Mouse (Mus musculus) Muller cell, postnatal 12 days (primary cell): ENCODE results near the gene Heatr5a.

Experiments
- DNase-seq: peaks from one replicate; pipeline ENCODE4 v3.0.0-alpha.2; 2015; ENCODE audit errors: inconsistent ontology term

Gene Heatr5a

DNA sequence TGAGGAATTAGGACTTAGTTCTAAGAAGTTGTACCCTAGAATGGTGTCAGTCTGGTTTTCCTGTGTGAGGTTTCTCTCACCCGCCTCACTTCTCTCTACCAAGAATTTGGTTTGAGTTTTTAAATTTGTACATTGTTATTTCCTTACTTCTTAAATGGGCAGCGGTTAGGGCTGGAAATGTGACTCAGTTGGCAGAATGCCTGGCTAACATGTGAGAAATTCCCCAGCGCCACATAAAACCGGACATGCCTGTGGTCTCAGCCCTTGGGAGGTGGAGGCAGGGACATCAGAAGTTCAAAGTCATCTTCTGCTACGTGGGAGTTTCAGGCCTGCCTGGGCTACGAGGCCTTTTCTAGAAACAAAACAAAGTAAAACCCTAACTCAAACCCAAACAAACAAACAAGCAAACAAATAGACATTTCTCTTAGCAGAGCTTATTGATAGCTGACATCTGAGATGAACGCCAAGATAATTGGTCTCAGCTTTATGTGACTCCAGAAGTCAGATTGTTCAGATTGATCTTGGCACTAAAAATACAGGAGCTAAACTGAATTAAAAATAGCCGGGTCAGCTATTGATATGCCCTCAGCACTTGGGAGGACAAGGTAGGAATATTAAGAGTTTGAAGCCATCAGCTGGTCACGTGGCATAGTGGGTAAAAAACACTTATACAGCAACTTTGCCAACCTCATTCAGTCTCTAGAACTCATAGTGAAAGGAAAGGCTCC, 123.0 kb downstream of the Heatr5a start:
- peak; percentile 64 for DNase-seq

DNA sequence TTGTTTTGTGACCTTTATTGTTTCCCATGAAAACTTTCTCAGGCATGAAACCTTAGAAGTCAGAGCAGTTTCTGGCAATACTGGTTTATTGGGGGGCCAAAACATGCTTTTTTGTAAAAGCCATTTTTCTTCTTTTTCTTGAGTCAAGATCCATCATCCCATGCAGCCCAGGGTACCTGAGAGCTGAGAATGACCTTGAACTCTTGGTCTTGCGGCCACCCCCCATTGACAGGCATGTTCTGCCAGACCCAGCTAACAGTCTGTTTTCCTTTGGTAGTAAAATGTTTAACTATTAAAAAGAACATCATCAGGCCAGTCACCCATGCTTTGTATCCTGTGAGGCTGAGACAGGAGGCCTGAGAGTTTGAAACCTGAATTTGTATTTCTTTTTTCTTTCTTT, 125.9 kb downstream of the Heatr5a start:
- no peak for DNase-seq

DNA sequence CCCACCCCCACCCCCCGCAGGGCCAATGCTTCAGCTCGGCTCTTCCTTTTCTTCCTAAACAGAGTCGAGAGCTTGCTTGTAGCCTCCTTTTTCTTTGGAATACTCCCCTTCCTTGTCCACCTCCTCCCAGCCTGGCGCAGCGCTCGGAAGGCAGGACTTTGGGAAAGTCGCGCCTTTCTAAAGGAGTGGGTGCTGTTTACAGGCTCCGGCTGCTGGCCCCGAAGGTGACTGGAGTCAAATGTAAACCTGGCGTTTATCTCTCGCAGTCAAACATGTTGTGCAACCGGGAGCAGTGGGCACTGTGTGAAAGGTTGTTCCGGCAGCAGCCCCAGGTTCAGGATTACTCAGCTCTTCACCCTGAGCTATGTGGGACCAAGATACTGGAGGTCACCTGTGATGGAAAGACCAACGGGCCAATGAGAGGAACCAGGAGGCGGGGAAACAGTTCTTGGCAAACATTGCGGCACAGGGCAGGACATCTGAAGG, 126.3 kb downstream of the Heatr5a start:
- DNase-seq, result peak; percentile 95

DNA sequence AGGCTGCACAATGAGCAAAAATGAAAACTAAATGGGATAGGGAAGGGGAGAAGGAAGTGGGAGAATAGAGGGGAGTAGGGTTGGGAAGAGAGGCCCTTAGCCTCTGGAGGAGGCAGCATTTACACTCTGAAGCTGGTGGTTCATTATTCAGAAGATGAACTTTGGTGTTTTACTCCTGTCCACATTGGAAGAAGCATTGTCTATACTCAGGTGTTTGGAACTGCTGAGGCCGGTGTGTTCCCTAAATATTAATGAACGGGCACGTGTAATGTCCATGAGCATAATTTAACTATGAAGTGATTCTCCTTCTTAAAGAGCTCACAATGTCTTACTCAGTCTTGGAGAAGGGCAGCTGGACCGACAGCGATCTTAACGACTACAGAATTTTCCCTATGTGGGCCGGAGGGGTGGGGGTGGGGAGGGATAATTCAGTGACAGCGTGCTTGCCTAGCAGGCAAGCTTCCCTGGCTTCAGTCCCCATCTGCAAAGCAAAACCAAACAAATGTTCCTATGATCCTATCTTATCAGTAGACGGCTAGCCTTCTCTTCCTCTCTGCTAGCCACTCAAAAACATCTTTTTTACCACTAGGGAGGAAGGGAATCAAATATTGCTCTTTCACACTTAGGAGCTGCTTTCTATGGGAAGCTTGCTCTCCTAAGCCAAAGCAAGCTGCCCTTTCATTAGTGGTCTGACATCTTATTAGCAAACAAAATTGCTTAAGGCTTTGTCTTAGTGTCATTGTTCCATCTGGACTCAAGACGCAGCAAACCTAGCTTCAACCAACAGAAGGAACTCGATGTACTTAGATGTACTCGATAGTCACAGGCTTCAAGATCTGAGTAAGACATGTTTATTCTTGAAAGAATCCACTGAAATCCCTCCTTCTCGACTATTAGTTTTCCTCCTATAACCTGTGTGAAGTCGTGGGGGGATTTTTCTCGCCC, 127.3 kb downstream of the Heatr5a start:
- DNase-seq, result no peak

DNA sequence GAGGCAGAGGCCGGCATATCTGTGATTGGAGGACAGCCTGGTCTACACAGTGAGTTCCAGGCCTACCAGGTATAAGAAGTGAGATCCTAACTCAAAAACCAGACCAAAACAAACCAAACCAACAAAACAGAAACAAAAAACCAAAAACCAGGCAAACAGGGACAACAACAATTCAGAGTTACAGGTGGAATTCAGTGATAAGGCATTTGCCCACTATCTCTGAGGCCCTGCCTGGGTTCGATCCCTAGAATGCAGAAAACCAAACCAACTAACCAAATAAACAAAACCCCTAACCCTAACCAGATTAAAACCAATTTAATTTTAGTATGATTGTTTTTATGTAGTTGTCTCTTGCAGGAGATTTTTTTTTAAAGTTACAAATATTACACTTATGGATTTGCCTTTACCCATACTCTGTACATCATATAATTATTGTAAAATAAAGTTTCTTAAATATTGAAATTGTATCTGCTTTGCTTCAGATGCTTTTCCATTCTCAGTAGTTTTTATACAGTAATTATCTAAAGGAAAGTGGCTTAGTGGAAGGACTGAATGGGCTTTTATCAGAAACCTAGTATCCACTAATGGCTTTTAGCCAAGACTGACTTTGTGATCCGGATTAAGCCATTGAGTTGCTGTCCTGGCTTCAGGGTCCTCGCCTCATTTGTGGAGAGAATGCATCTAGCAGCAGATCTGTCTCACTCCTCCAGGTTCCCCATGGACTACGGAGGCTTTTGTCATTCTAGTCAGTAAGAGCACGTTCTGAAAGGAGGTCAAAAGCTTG, 128.8 kb downstream of the Heatr5a start:
- no peak for DNase-seq

DNA sequence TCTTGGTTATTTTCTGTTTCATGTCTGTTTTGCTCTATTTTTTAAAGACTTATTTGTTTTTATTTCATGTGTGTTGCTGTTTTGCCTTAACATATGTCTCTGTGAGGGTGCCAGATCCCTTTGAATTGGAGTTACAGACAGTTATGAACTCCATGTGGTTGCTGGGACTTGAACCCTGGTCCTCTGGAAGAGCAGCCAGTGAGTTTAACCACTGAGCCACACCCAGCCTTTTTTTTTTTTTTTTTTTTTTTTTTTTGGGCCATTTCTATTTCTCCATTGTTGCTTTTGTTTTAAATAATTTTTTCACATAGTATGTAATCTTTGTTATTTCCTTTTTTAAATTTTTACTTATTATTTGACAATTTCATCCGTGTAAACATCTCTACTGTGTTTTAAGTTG, 131.3 kb downstream of the Heatr5a start:
- DNase-seq, result no peak

DNA sequence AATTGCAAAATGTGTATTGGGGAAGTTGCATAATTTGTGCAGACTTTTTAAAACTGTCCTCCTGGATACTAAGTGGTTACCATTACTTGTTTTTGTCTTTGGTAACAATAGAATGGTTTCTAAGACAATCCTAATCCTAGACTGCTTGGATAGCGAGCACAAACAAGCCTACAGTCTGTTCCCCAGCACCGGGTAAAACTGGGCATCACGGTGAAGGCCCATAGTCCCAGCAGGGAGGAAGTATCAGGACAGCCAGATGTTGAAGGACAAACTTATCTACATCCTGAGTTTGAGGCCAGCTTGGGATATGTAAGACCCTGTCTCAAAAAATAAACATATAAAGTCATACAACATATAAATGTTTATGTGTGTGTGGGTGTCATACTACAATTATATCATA, 135.9 kb downstream of the Heatr5a start:
- DNase-seq, result no peak

DNA sequence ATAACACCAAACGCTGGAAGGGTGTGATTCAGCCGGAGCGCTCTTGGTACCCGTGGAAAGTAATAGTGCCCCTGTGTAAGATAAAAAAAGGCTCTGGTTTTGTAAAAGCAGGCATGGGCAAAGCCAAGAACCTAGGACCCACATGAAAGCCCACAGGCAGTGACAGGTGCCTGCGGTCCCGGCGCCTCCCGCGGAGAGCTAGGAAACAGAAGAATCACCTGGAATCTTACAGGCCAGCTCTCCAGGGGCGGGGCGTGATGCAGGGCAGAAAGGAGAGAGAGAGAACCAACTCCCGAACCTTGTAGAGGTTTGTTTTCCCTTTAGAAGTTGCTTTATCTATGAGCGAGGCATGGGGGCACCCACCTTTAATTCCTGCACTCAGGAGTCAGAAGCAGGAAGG, 139.2 kb downstream of the Heatr5a start:
- DNase-seq, result no peak

DNA sequence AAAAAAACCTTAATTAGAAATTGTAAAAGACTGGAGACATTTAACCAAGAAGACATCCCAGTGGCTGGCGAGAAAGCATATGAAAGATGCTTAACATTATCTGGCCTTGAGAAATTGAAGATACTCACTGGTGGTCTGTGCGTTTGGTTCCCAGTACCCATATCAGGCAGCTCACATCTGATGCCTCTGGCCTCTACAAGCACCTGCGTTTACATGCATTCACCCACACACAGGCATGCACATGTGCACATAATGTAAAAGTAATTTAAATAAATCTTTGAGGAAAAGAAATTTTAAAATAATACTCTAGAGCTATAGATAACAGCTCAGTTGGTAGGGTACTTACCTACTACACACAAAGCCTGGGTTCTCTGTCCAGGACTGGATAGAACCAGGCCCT, 139.8 kb downstream of the Heatr5a start:
- DNase-seq, result no peak

DNA sequence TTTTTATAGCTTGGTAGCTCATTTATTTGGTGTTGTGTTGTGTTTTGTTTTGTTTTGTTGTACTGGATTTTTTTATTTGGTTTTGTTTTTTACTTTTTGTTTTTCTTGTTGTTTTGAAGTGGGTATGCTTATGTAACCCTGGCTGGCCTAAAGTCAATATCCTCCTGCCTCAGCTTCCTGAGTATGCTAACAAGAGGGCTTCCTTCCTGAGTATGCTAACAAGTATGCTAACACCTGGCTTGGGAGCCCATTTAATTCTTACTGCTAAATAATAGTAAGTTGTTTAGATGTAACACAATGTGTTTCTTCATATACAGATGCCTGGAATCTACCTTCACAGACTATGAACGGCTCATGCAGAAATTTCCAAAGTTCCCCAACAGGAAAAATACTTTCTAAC, 140.4 kb downstream of the Heatr5a start:
- DNase-seq, result no peak

DNA sequence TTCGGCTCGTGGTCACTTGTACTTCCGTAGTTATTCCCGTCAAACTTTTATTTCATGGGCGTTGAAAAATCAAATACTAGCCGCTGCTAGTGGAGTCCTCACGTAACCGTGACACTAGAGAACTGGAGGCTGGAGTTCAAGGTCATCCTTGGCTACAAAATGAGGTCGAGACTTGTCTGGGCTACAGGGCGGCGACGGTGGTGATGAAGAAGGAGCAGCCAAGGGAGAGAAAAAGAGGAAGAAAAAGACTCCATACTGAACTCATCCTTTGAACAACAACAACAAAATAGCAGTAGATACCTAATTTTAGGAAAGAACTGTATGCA, 141.1 kb downstream of the Heatr5a start:
- DNase-seq, result no peak

DNA sequence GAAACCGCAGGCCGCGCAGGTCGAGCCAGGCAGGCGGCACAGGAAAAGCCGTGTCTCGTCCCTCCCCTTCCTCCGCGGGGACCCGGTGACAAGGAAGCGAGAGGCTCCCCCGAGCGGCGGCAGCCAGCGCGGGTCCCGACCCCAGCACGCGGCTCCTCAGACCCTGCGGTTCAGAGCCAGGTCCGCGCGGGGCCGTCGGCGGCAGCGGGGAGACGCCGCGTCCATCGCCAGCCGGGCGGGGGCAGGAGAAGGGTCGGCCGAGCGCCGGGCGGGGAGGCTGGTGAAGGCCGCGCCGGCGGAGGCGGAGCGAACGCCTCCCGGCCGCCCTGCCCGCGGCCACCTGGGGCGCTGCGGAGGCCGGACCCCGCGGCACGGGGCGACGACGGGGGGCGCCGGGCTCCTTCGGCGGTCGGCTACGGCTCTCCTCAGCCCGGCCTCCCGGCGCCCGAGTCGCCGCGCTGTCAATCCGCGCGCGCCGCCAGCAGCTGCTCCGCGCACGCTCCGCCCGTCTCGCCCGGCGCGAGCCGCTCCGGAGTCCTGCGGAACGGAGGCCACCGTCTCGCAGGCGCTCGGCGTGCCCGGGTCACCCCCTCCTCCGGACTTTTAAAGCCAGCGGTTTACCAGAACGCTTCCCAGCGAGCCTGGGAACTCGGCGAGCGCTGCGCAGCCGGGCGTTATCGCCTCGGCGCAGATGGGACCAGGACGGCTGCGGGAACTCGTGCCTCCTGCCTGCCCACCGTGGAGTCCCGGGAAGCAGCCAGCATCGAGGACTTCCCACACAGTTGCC, 141.6 kb downstream of the Heatr5a start, which contains the start of gene Hectd1:
Gene Hectd1 (minus strand): TSS at position 247 of the 787 bp plus-strand sequence.
- DNase-seq, result peak; percentile 93

DNA sequence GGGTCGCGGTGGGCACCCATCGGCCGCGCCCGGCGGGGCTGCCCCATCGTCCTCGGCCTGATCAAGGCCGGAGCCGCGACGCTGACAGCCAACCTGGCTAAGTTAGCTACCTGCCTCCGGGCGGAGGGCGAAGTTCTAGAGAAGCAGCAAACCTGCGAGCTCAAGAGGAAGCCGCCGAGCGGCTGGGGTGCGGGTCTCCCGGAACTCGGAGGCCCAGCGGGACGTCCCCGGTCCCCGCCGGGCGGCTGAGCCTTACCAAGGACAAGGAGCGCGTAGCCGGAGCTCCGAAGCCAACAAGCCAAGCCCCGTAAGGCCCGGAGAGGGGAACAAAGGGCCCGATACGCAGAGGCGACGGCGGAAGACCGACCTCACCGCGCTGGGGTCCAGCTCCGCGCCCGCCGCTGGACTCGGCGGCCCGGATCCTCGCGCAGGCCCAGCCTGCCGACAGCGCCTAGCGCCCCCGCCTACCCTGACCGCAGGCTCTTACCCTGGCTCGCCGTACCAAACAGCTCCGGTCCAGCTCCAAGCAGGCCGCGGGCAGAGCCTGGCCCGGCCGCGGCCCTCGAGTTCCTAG, 142.3 kb downstream of the Heatr5a start:
- DNase-seq, result no peak

DNA sequence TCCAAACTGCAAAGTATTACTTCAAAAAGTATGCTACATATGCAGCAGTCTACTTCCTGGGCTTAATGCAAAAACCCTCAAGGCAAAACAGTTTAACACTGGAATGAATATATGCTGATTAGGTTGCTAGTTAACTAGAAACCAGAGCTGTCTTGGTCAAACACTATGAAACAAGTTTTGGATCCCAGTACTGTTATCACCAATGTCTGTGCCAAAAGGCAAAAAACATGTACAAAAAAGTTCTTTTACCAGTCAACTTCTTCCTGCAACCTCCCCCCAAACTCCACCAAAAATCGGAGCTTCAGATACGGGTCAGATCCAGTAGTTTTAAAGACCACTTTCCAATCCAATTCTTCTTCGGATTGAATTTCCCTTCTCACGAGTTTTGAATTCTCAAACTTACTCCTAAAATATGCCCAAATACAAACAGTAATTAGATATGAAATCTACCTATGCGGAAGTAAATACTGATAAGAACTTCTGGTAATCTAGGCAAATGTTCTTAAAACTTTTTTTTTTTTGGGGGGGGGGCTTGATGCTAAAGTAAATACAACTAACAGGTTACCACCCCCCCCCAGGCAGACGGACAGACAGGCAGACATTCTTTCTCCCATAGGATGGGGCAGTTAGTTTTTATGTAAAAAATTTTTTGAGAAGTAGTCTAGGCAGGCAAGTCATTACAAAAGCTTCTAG, 143.0 kb downstream of the Heatr5a start:
- no peak for DNase-seq
